Mouse (Mus musculus) left cerebral cortex, adult 8-10 months (tissue): Measurements from ENCODE around the gene Esp38. TPM values are rescaled to one million over a fixed set of nuclear protein-coding genes. Genes with fewer than 3 reads are reported as not detected.
"Not testable (repeated sequence)": the region's sequence is repeated elsewhere in the genome, so short reads cannot be mapped to it uniquely, and the experiment has no call there.

ENCODE experiments used
- DNase-seq, 2 experiments: peaks; one replicate each; pipeline ENCODE4 v3.0.0; 2022; ENCODE audit warnings: low spot score in 2 of 2
- total RNA-seq, 4 experiments: library from RNA; stranded (reverse); gene quantifications; 2 replicates each; pipeline ENCODE4 v1.2.4; 2022

Esp38 gene
- not detected for total RNA-seq

DNA sequence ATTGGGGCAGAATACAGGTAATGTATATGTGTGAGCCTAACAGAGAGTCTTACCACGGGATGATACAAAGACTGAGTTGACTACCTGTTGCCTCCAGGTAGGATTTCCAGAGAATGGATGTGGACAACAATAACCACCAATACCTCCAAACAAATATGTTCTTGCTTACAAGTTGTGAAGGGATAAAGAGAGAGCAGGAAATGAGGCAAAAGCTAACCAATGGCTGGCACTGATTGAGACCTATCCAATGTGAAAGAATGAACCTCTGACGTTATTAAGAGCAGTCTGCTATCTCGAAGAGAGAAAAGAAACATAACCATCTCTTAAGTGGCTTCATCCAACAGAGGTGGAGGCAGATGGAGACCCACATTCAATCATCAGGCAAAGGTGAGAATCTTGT lies at the start of gene Esp38:
Esp38 (plus strand) TSS at position 301 of the 400 bp plus-strand sequence.
- DNase-seq, result no peak

DNA sequence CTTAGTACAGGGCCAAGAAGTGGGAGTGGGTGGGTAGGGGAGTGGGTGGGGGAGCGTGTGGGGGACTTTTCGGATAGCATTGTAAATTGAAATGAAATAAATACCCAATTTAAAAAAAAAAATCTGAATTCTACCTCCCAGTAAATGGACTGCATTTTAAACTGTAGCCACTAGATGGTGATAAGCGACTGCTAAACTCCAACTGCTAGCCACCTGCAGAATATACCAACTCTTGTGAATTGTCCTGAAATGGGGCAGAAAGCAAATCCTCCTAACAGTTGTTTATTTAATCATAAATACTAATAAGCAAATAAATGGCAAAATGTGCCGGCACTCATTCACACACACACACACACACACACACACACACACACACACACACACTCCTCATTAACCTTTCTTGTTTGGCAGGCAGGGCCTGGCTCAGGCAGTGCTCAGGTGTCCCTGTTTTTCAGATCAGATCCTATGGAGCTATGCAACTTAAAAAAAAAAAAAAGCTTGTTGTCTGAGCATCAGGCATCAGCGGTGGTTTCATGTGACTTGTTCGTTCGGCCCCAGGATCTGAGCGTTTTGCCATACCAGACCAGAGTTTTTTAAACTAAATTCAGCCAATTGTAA lies 47.3 kb upstream of the Esp38 start:
- DNase-seq, result not testable (repeated sequence)

Other genes with a start within 250 kb of the Esp38 start
- not detected for gene AC192777.2, start 144.9 kb downstream of the Esp38 start, total RNA-seq